Comparison of ENCODE assay signal across 8 mouse cellular contexts in the genomic region with DNA sequence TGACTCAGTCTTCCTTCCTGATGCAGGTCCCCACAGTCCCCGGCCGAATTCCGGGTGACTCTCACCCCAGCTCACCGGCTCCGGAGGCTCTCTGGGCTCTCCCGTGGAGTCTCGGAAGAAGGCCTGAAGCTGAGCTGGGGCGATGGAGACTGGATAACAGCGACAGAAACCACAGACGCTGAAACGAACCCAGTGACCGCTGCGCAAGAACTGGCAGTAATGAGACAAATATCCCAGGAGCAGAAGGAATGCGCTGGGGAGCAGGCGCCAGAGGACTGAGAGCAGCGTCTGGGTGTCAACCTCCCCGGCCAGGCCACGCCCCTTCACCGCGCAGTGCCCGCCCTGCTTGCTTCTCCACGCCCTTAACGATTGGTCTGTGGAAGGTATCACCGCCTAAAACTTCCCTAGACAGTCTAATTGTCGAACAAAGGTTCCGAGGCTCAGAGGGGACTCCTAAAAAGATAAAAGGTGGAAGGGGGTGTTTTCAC. TPM values are rescaled to one million over a fixed set of nuclear protein-coding genes. Genes with fewer than 3 reads are reported as not detected.
DNase-seq lines count a peak whose midpoint lies in the region; ATAC-seq and TF ChIP-seq lines count a peak whose summit lies in the region.

Neu3 (minus strand) TSS at position 335 of the 488 bp plus-strand sequence.

- peak; percentile 84 to 92 for DNase-seq in CD8-positive naive resting alpha-beta T cell, adult 2 months (ENCODE audit: low read depth in 2 of 2, low spot score in 2 of 2)
- DNase-seq in c-Kit-positive CD71-negative TER-119-negative erythroid progenitor cells, embryonic 14.5 days (ENCODE audit: low read depth): peak; percentile 81
- peak; percentile 87 for DNase-seq in forebrain, embryonic 10.5 days (ENCODE audit: extremely low spot score, low spot score)
- peak; percentile 96 to 97 for DNase-seq in kidney, postnatal 25 days
- DNase-seq in liver, embryonic 14.5 days (ENCODE audit: low read depth in 3 of 3, low spot score in 3 of 3): peak; percentile 87 to 92 (median 89)
- peak; percentile 91 for DNase-seq in neural tube, embryonic 11.5 days (ENCODE audit: low spot score)
- DNase-seq in stomach, postnatal 0 days (ENCODE audit: low spot score): peak; percentile 96

- peak within 1 kb of the TSS; percentile 68 for H3K4me2 ChIP-seq in heart, embryonic 15.5 days
- H3K4me2 ChIP-seq in liver, embryonic 14.5 days (ENCODE audit: low read depth): peak within 1 kb of the TSS; percentile 91
- H3K4me2 ChIP-seq in neural tube, embryonic 11.5 days (ENCODE audit: low read depth): peak within 1 kb of the TSS; percentile 50
- peak within 1 kb of the TSS; percentile 65 for H3K4me2 ChIP-seq in stomach, postnatal 0 days (replicated peaks; ENCODE audit: low read depth)

- peaks cover 14% of the 10 kb centered on the region for H3K4me1 ChIP-seq in forebrain, embryonic 10.5 days
- H3K4me1 ChIP-seq in heart, embryonic 15.5 days (replicated peaks): peaks cover 28% of the 10 kb centered on the region
- H3K4me1 ChIP-seq in liver, embryonic 14.5 days (replicated peaks; ENCODE audit: control insufficient read depth in 2 of 2, insufficient read depth in 2 of 2, low read length in 1 of 2): peaks cover 36 to 43% of the 10 kb centered on the region in 2 experiments
- H3K4me1 ChIP-seq in neural tube, embryonic 11.5 days (ENCODE audit: control insufficient read depth, insufficient read depth, low read length): no peaks in the 10 kb centered on the region
- H3K4me1 ChIP-seq in stomach, postnatal 0 days (replicated peaks; ENCODE audit: control insufficient read depth, insufficient read depth): no peaks in the 10 kb centered on the region

- peak within 1 kb of the TSS; percentile 63 for H3K4me3 ChIP-seq in forebrain, embryonic 10.5 days
- H3K4me3 ChIP-seq in heart, embryonic 15.5 days: peak within 1 kb of the TSS; percentile 64
- peak within 1 kb of the TSS; percentile 81 to 92 for H3K4me3 ChIP-seq in liver, embryonic 14.5 days (ENCODE audit: insufficient read depth in 1 of 2, low read depth in 2 of 2, low read length in 2 of 2)
- peak within 1 kb of the TSS; percentile 31 for H3K4me3 ChIP-seq in neural tube, embryonic 11.5 days (ENCODE audit: low read depth, low read length)
- peak within 1 kb of the TSS; percentile 50 for H3K4me3 ChIP-seq in stomach, postnatal 0 days (ENCODE audit: low read depth, low read length)

- peak; percentile 99 for ATAC-seq in heart, embryonic 15.5 days (replicated peaks; ENCODE audit: insufficient number of reproducible peaks, insufficient read depth, low FRiP score, low read depth)
- ATAC-seq in liver, embryonic 14.5 days (ENCODE audit: insufficient read depth): peak; percentile 90
- peak; percentile 94 for ATAC-seq in neural tube, embryonic 11.5 days (ENCODE audit: insufficient read depth, low FRiP score, low TSS enrichment)
- peak; percentile 99 for ATAC-seq in stomach, postnatal 0 days (ENCODE audit: low FRiP score, low TSS enrichment)

- no peaks in the 10 kb centered on the region for H3K36me3 ChIP-seq in forebrain, embryonic 10.5 days (replicated peaks)
- no peaks in the 10 kb centered on the region for H3K36me3 ChIP-seq in heart, embryonic 15.5 days
- H3K36me3 ChIP-seq in liver, embryonic 14.5 days (replicated peaks; ENCODE audit: control insufficient read depth, insufficient read depth, low read depth): peaks cover under 1% of the 10 kb centered on the region
- no peaks in the 10 kb centered on the region for H3K36me3 ChIP-seq in neural tube, embryonic 11.5 days (ENCODE audit: control insufficient read depth, insufficient read depth, low read length)
- no peaks in the 10 kb centered on the region for H3K36me3 ChIP-seq in stomach, postnatal 0 days (ENCODE audit: control insufficient read depth, insufficient read depth, low read length)

- no peaks in the 10 kb centered on the region for H3K9me3 ChIP-seq in forebrain, embryonic 10.5 days
- H3K9me3 ChIP-seq in heart, embryonic 15.5 days (replicated peaks): no peaks in the 10 kb centered on the region
- no peaks in the 10 kb centered on the region for H3K9me3 ChIP-seq in liver, embryonic 14.5 days (ENCODE audit: control insufficient read depth, low read length)
- no peaks in the 10 kb centered on the region for H3K9me3 ChIP-seq in neural tube, embryonic 11.5 days (ENCODE audit: control insufficient read depth, low read length)
- H3K9me3 ChIP-seq in stomach, postnatal 0 days (ENCODE audit: control insufficient read depth, low read length): no peaks in the 10 kb centered on the region

- peak within 1 kb of the TSS; percentile 62 for H3K9ac ChIP-seq in heart, embryonic 15.5 days
- peak within 1 kb of the TSS; percentile 93 for H3K9ac ChIP-seq in liver, embryonic 14.5 days (replicated peaks)
- peak within 1 kb of the TSS; percentile 39 for H3K9ac ChIP-seq in neural tube, embryonic 11.5 days (ENCODE audit: low read length)
- H3K9ac ChIP-seq in stomach, postnatal 0 days (ENCODE audit: low read length): peak within 1 kb of the TSS; percentile 69

- TF ChIP-seq CTCF in liver, embryonic 14.5 days (IDR thresholded peaks at IDR 0.05; ENCODE audit: low read depth): peak; percentile 56
- TF ChIP-seq CTCF in stomach, postnatal 0 days (IDR thresholded peaks at IDR 0.05; ENCODE audit: low read depth): peak; percentile 61

- no peak for TF ChIP-seq EP300 in liver, embryonic 14.5 days (IDR thresholded peaks at IDR 0.05; ENCODE audit: low read depth)
- no peak for TF ChIP-seq EP300 in stomach, postnatal 0 days (optimal IDR thresholded peaks at IDR 0.05)

- under 1% methylated on average over 26 of the region's 26 CpGs for WGBS in forebrain, embryonic 10.5 days
- under 1% methylated on average over 26 of the region's 26 CpGs for WGBS in heart, embryonic 15.5 days
- under 1% methylated on average over 26 of the region's 26 CpGs for WGBS in liver, embryonic 14.5 days (ENCODE audit: insufficient replicate concordance)
- under 1% methylated on average over 26 of the region's 26 CpGs for WGBS in neural tube, embryonic 11.5 days
- 2% methylated on average over 26 of the region's 26 CpGs for WGBS in stomach, postnatal 0 days

- no peaks in the 10 kb centered on the region for H3K27me3 ChIP-seq in forebrain, embryonic 10.5 days (ENCODE audit: poor library complexity, severe bottlenecking)
- no peaks in the 10 kb centered on the region for H3K27me3 ChIP-seq in heart, embryonic 15.5 days
- no peaks in the 10 kb centered on the region for H3K27me3 ChIP-seq in liver, embryonic 14.5 days (ENCODE audit: control insufficient read depth, insufficient read depth, low read length)
- H3K27me3 ChIP-seq in neural tube, embryonic 11.5 days (ENCODE audit: control insufficient read depth, insufficient read depth, low read length): no peaks in the 10 kb centered on the region
- no peaks in the 10 kb centered on the region for H3K27me3 ChIP-seq in stomach, postnatal 0 days (ENCODE audit: control insufficient read depth, insufficient read depth, low read length)

- peak within 1 kb of the TSS; percentile 83 for H3K27ac ChIP-seq in forebrain, embryonic 10.5 days
- H3K27ac ChIP-seq in heart, embryonic 15.5 days: peak within 1 kb of the TSS; percentile 91
- H3K27ac ChIP-seq in liver, embryonic 14.5 days: peak within 1 kb of the TSS; percentile 92
- H3K27ac ChIP-seq in neural tube, embryonic 11.5 days (ENCODE audit: low read depth, low read length): no peak within 1 kb of the TSS
- peak within 1 kb of the TSS; percentile 88 for H3K27ac ChIP-seq in stomach, postnatal 0 days (replicated peaks)

RNA-seq across cellular contexts. Expression of gene Neu3, which starts in this region (rescaled TPM):
- polyA plus RNA-seq in forebrain, embryonic 10.5 days (2016; fragmentation: Nextera tagmentation; extraction: Ambion mirVana): 2.1 and 2.2 TPM in 2 replicates
- 3.3 and 4.5 TPM in 2 replicates for polyA plus RNA-seq in heart, embryonic 15.5 days (2015; fragmentation: Nextera tagmentation; extraction: Ambion mirVana)
- polyA plus RNA-seq in liver, embryonic 14.5 days (2012; rRNA removed): 3.5 and 4.1 TPM in 2 replicates
- polyA plus RNA-seq in liver, embryonic 14.5 days (2014; fragmentation: Nextera tagmentation; extraction: Ambion mirVana): 2.9 and 3.2 TPM in 2 replicates
- polyA plus RNA-seq in neural tube, embryonic 11.5 days (2014; fragmentation: Nextera tagmentation; extraction: Ambion mirVana): 2.0 and 2.1 TPM in 2 replicates
- 4.0 and 4.4 TPM in 2 replicates for polyA plus RNA-seq in stomach, postnatal 0 days (2015; fragmentation: Nextera tagmentation; extraction: Ambion mirVana)

Comparison
In these comparisons a context has a peak if more than half of its experiments do, and no peak if none do; other contexts are left out.
1. H3K4me3 ChIP-seq: peak in every context shown above with its lines; median percentile 86 in liver, embryonic 14.5 days; 64 in heart, embryonic 15.5 days; 63 in forebrain, embryonic 10.5 days; 50 in stomach, postnatal 0 days; 31 in neural tube, embryonic 11.5 days.
2. H3K9ac ChIP-seq: peak in every context shown above with its lines; median percentile 93 in liver, embryonic 14.5 days; 69 in stomach, postnatal 0 days; 62 in heart, embryonic 15.5 days; 39 in neural tube, embryonic 11.5 days.